Mouse (Mus musculus): ENCODE data around the gene Tom1l2.

DNA sequence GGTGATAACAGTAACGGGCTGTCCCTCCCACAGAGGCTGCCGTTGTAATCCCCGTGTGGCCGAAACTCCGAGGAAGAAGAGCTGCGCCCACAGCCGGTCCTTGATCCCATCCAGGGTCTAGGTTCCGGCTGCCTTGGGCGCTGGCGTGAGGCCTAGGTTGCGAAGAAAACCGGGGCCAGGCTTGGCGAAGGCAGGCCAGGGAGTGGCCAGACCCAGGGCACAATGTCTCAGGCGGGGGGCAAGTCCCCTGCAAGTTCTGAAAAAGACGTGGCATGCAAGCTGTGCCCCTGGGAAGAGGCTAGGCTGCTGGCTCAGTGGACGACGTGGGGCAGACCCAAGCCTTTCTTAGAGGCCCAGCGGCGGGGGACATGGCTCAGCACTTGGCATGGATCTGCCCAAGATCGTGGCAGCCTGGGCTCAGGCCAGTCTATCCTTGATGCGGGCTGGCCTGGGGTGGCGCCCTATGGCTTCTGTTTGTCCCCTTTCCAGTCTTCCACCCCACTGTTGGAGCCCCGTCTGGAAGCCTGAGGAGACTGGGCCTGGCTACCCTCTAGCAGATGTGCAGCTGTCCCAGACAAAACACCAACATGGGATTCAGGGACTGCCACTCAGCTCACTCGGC is 154.6 kb downstream of the Tom1l2 start:
- TF ChIP-seq EP300 (IDR thresholded peaks at IDR 0.05) = no peak
- TF ChIP-seq CTCF (IDR thresholded peaks at IDR 0.05) = no peak
